Mouse (Mus musculus) small intestine, adult 2 months (tissue): ENCODE measurements at regions not wholly inside any gene's neighbourhood (a gene's known extent, or its start where the extent isn't known, plus 50 kb on each side); places are given as distances from the start of the nearest gene placed in this dataset.

Experiments
- CTCF ChIP-seq: fragments of 200-500 bp; IDR thresholded peaks from 2 replicates; pipeline ENCODE4 v1.5.1; 2012; ENCODE audit warnings: low read depth, mild to moderate bottlenecking, control low read depth, inconsistent platforms, low read length, moderate library complexity, mixed read lengths; ENCODE audit not compliant: insufficient replicate concordance, insufficient read length; ENCODE audit errors: extremely low read depth
- POLR2A ChIP-seq: fragments of 200-500 bp; IDR thresholded peaks from 2 replicates; pipeline ENCODE4 v1.6.1; 2012; ENCODE audit warnings: low read depth, mild to moderate bottlenecking, control low read depth, inconsistent platforms, low read length, moderate library complexity

DNA sequence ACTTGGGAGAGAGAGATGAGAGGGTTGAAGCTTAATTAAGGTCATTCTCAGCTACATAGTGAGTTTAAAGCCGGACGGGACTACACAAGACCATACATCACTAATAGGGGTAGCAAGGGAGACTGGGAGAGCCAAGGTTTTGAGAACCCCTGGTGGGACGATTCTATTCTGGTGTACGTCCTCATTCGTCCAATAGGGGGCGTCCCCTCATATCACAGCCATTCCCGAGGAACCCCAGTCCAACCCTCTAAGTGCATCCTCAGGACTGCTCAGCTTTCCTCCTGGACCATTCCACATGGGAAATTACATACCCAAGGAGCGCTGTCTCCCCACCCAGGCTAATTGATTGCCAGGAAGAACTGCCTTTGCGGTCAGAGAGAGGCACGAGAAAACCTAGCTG lies 385.5 kb downstream of the Setd4 start:
- TF ChIP-seq CTCF (peak; percentile 31; the same call in 1 of the 2 replicates), POLR2A (no peak)
